ENCODE assay signal across 12 mouse cellular contexts in genomic region chr5:148953098-148953497, GRCm38 (mm10). TPM values are rescaled to one million over a fixed set of nuclear protein-coding genes. Genes with fewer than 3 reads are reported as not detected.
A peak's percentile ranks its signal among the peaks of the same experiment; 100 is the strongest.
DNase-seq lines count a peak whose midpoint lies in the region; ATAC-seq lines count a peak whose summit lies in the region.
"Had no signal": no experiment of that assay in that cellular context is flagged by ENCODE, and none has a peak within 500 bp of the region (broad histone marks: within the 10 kb centered on the region; RNA-seq: fewer than 3 reads in every experiment).

No protein-coding gene starts in this region.

- no peak overlapping the region for H3K4me3 ChIP-seq in forebrain, embryonic 12.5 days (replicated peaks)
- H3K4me3 ChIP-seq: forebrain, embryonic 15.5 days; hindbrain, embryonic 13.5 days; liver, embryonic 15.5 days had no signal

- no peaks in the 10 kb centered on the region for H3K9me3 ChIP-seq in forebrain, embryonic 12.5 days
- H3K9me3 ChIP-seq: forebrain, embryonic 15.5 days; hindbrain, embryonic 13.5 days; liver, embryonic 15.5 days had no signal

- H3K27ac ChIP-seq in forebrain, embryonic 12.5 days, result no peak overlapping the region
- H3K27ac ChIP-seq: forebrain, embryonic 15.5 days; hindbrain, embryonic 13.5 days; liver, embryonic 15.5 days had no signal

- H3K9ac ChIP-seq in forebrain, embryonic 12.5 days, result no peak overlapping the region
- H3K9ac ChIP-seq: forebrain, embryonic 15.5 days; hindbrain, embryonic 13.5 days; liver, embryonic 15.5 days had no signal

- peaks cover 1% of the 10 kb centered on the region; the same call in 1 of the 2 replicates for H3K27me3 ChIP-seq in forebrain, embryonic 12.5 days
- H3K27me3 ChIP-seq: forebrain, embryonic 15.5 days; hindbrain, embryonic 13.5 days; liver, embryonic 15.5 days; Patski had no signal

- no peak overlapping the region for H3K4me2 ChIP-seq in forebrain, embryonic 12.5 days
- H3K4me2 ChIP-seq: forebrain, embryonic 15.5 days; hindbrain, embryonic 13.5 days; liver, embryonic 15.5 days had no signal

- no peak for ATAC-seq in forebrain, embryonic 12.5 days (ENCODE audit: low FRiP score)
- ATAC-seq: forebrain, embryonic 15.5 days; Patski had no signal

- intact Hi-C loops in heart, postnatal 36 days (cut with DNase I), result loop anchor here (2.0 to 5.0 kb wide), 2 partner anchors 42 to 99 kb away; partner anchors contain the start of gene Gm42791

- 83% methylated on average over 5 of the region's 5 CpGs for WGBS in forebrain, embryonic 12.5 days

- H3K4me1 ChIP-seq in forebrain, embryonic 12.5 days, result no peaks in the 10 kb centered on the region
- H3K4me1 ChIP-seq: forebrain, embryonic 15.5 days; hindbrain, embryonic 13.5 days had no signal

- DNase-seq in adrenal gland, postnatal 10 days, result peak; percentile 80
- no peak for DNase-seq in adrenal gland, postnatal 4 days (ENCODE audit: low spot score in 2 of 2)
- DNase-seq in ovary, adult 18-20 months (ENCODE audit: low spot score), result peak; percentile 30
- no peak for DNase-seq in ovary, postnatal 36 days (ENCODE audit: low spot score)
- DNase-seq in heart, postnatal 36 days, result peak; percentile 66 to 71
- DNase-seq in layer of hippocampus, adult 9-10 months (ENCODE audit: low spot score), result no peak
- no peak for DNase-seq in thymus, postnatal 0 days (ENCODE audit: low spot score)

- H3K36me3 ChIP-seq in forebrain, embryonic 12.5 days (replicated peaks), result no peaks in the 10 kb centered on the region
- H3K36me3 ChIP-seq: forebrain, embryonic 15.5 days; hindbrain, embryonic 13.5 days; liver, embryonic 15.5 days had no signal

RNA-seq across cellular contexts. Expression of gene Katnal1, which starts 24.0 kb away (rescaled TPM):
- 10 to 100 TPM in 1 of 2 experiments, 1 to 10 TPM in 1; 5.5 to 12.2 TPM for total RNA-seq in adrenal gland, postnatal 10 days (2021)
- 10 to 100 TPM; 10.1 to 12.8 TPM for total RNA-seq in adrenal gland, postnatal 4 days (2021)
- 10 to 100 TPM in 1 of 2 experiments, 1 to 10 TPM in 1; 8.0 to 10.3 TPM for total RNA-seq in heart, postnatal 36 days (2021)
- 37.7 and 42.2 TPM in 2 replicates for polyA plus RNA-seq in forebrain, embryonic 12.5 days (2016; fragmentation: Nextera tagmentation; extraction: Ambion mirVana)
- polyA plus RNA-seq in thymus, postnatal 0 days (2015; fragmentation: Nextera tagmentation; extraction: Ambion mirVana), result 6.7 and 6.8 TPM in 2 replicates

RNA-seq across cellular contexts. Expression of gene Gm42791, which starts 41.8 kb away (rescaled TPM):
- total RNA-seq in adrenal gland, postnatal 10 days (2021), result 1 to 10 TPM; 3.6 to 4.7 TPM
- total RNA-seq in adrenal gland, postnatal 4 days (2021), result 1 to 10 TPM; 4.3 to 6.5 TPM
- 1 to 10 TPM; 1.1 to 5.5 TPM for total RNA-seq in heart, postnatal 36 days (2021)
- polyA plus RNA-seq in forebrain, embryonic 12.5 days (2016; fragmentation: Nextera tagmentation; extraction: Ambion mirVana), result 4.3 and 4.9 TPM in 2 replicates
- polyA plus RNA-seq in thymus, postnatal 0 days (2015; fragmentation: Nextera tagmentation; extraction: Ambion mirVana), result 0.79 TPM in 1 of 2 replicates, not detected in the other
- polyA plus RNA-seq: liver, embryonic 15.5 days; Patski had no signal

Comparison
In these comparisons a context has a peak if more than half of its experiments do, and no peak if none do; other contexts are left out.
1. DNase-seq: peak in adrenal gland, postnatal 10 days (single experiment), ovary, adult 18-20 months (single experiment) and heart, postnatal 36 days (2 of 2); none in adrenal gland, postnatal 4 days (0 of 2), ovary, postnatal 36 days (single experiment), layer of hippocampus, adult 9-10 months (single experiment) and thymus, postnatal 0 days (single experiment).